Mouse (Mus musculus) CD8-positive naive resting alpha-beta T cell, adult 2 months (primary cell): ENCODE results near the gene Acoxl.

Source experiments
- DNase-seq, 2 experiments: peaks; one replicate each; pipeline ENCODE4 v3.0.0; 2022; ENCODE audit warnings: low read depth in 2 of 2, low spot score in 2 of 2

Acoxl gene

DNA sequence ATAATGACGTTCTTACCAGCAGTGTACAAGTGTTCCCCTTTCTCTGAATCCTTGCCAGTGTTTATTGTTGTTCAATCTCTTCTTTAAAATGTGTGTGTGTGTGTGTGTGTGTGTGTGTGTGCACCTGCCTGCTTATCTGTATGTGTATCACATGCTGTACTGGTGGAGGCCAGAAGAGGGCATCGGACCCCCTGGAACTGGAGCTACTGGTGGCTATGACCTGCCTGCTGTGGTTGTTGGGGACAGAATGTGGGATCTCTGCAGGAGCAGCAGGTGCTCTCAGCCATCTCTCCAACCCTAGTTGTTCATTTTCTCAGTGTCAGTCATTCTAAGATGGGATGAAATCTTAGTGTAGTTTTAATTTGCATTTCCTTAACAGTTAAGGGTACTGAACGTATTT, 98.4 kb downstream of the Acoxl start:
- no peak for DNase-seq

DNA sequence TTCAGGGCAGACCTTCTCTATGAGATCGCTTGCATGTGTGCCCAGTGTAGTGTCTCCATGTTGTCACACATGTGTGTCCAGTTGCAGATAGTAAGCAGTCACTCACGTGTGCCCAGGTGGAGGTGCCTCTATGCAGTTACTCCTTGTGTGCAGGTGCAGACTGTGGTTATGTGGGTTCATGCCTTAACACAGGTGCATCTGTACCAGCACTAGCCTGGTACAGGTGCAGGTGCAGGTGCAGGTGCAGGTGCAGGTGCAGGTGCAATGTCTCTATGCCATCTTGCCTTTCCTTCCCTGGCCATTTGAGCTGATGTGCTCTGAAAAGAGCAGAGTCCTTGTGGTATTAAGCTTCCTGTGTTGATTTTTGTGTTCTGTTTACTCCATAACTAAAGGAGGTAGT, 100.5 kb downstream of the Acoxl start:
- no peak for DNase-seq

GRCm38 (mm10) chr2:127960579-127960978, 121.9 kb downstream of the Acoxl start:
- no peak for DNase-seq

GRCm38 (mm10) chr2:127961154-127961553, 122.5 kb downstream of the Acoxl start:
- no peak for DNase-seq

GRCm38 (mm10) chr2:127961802-127962433, 123.2 kb downstream of the Acoxl start:
- DNase-seq: no peak

- no peak for DNase-seq
Measured at GRCm38 (mm10) chr2:127968944-127969343, 130.3 kb downstream of the Acoxl start.

DNA sequence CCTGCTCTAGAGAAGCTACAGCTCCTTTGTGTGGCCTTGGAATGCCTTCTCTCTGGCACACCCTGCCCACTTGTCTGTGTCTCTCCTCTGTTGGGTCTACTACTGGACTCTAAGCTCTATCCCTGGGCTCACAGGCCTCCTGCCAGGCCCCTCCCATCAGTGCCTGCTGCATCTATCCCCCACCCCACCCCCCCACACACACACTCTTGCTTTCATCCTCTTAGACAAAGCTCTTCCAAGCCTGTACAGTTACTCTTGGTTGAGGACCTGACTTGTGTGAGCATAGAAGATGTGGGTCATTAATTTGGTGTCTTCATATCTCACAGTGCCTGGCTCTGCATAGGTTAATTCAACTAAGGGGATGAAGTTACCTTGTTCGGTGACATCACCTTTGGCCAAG, 137.6 kb downstream of the Acoxl start:
- no peak for DNase-seq

- no peak for DNase-seq
Measured at GRCm38 (mm10) chr2:127978601-127979230, 140.0 kb downstream of the Acoxl start.

- DNase-seq: no peak
Measured at GRCm38 (mm10) chr2:127982610-127983009, 143.9 kb downstream of the Acoxl start.

GRCm38 (mm10) chr2:127983301-127983700, 144.6 kb downstream of the Acoxl start:
- no peak for DNase-seq

- DNase-seq: no peak
Measured at GRCm38 (mm10) chr2:127983981-127984380, 145.3 kb downstream of the Acoxl start.

DNA sequence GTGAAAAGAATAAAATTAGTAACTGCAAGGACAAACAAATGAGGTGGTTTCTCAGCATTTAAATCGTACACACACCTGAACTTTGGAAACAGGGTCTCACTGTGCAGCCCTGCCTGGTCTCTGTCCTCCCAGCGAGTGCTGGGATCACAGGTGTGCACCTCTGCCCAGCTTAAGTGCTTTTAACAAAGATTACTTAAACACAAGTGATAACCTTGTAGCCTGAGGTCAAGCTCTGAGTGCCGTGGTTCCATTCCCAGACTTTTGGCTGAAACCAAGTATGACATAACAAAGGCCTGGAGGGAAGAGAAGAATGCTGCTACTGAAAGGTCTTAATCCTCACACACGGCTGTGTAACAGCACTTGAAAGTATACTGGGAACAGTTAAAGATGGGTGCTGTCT, 149.0 kb downstream of the Acoxl start:
- DNase-seq: no peak

DNA sequence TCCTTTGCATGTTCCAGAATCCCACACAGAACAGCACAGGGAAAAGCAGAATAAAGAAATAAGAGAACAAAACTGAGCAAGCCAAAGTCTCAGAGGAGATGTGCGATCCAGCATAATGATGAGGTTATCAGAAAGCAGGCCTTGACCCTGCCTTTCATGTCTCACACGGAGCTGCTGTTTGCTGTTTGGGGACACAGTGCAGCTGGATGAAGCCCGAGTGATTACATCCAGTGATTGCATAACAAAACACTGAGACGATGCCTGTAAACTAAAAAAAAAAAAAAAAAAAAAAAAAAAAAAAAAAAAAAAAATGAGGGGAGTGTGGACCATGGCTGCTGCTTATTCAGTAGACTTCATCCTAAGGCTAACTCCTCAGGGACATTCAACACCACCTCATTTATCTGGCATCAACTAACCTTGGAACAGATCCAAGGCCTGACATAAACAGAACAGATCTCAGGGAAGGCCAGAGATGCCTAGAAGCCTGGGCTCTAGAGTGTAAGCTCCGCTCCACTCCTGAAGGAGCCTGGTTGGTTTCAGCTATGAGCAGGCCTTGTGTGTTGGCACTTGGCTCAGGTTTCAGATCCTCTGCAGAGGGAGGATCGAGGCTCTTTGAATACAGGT, 152.3 kb downstream of the Acoxl start:
- no peak for DNase-seq

DNA sequence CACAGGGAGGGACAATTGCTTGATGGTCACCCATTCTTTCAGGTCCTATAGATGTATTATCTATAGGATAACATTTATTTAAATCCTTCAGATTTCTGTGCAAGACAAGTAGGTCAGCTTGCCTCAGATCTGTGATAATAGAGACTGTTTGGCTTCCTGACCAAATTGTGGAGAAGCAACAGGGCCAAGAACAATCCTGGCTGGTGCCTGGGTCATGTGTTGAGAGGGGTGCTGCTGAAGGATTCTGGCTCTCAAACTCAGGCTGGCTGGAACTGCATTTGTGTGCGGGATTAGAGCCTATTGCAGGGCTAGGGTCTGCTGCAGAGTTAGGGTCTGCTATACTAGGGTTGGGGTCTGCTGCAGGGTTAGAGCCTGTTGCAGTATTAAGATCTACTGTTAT, 153.0 kb downstream of the Acoxl start:
- DNase-seq: no peak

DNA sequence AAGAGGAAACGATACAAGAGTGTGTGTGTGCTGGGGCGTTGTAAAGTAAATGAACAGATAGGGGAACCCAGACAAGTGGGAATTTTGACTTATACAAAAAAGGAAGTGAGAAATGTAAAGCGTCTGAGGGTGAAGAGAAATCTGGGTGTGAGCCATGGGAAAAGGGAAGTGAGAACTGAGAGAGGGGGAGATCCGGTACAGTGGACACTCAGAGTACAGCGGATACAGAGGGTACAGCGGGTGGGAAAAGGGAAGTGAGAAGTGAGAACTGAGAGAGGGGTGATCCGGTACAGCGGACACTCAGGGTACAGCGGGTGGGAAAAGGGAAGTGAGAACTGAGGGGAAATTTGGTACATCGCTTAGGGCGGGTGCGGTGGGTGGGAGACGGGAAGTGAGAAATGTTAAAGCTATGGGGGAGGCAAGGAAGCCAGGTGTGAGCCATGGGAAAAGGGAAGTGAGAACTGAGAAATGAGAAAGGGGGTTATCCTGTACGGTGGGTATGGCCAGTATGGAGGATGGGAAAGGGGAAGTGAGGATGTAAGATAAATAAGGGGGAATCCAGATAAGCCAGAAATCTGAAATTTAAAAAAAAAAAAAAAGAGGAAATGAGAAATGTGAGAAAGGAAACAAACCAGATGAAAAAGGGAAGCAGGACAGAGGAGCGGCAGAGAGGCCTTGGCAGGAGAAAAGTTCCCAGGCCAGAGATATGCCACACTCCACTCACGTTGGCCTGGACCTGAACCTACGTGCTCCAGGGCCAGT, 170.2 kb downstream of the Acoxl start:
- no peak for DNase-seq

GRCm38 (mm10) chr2:128014613-128015012, 175.9 kb downstream of the Acoxl start:
- no peak for DNase-seq

DNA sequence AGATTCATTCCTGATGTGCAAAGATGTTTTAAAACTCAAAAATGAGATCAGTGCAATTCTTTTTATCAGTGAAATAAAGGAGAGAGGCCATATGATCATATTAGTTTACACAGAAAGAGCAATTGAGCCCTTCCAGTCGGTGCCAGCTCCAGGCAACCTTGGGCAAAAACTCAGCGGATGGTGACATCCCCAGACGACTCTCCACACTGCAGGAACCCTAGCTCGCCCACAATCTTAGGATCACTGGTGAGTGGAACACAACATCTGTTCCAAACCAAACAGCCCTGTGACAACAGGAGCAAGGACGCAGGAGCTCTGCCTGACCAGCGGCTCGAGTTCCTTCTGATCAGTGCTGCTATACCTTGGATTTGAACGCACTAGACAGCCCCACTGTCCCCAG, 176.9 kb downstream of the Acoxl start:
- no peak for DNase-seq

DNA sequence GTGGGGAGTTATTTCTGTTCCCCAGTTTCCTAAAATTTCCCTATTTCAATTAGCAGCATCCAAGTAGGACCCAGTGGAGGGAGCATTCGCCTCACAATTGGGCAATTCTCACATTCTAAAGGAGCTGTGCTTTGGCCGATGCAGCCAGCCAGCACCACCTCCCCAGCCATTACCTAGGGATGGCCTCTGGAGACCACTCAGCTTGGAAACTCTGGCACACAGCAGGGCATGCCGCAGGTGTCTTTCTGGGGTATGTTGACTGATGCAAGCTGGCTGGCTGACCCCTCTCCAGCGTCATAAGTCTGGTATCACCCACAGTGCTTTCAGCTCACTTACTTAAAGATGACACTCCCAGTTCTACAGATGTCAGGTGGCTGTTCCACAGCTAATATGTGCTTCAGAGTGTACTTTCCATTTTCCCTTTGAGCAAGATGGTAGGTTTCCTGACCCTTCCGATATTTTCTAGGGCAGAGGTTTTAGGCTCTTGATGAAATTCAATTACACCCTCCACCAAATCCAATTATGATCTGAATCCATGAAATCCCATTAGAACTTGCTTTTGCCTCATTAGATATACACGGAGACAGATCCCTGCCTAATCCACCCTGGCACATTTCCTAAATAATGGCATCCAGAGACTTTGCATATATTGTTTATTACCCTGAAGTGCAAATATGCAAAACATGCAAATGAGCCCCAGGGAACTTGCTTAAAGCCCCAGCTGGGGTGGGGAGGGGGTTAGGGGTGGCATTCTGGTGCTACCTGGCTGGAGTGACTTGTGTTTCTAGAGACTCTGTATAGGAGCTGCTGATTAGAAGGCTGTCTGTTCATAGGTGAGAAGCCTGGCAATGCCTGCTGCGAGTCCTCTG, 181.6 kb downstream of the Acoxl start:
- DNase-seq: no peak

DNA sequence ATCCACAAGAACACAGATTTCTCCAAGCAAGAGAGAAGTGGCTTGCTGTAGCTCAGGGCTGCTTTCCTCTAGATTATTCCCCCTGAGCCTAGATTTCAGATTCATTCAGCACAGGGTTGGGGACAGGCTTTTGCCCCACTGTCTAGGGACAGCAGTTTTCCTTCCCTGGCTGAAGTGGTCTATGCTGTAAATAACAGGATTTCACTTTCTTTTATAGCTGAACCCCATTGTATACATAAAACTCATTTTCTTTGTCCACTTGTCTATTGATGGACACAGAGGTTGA, 182.2 kb downstream of the Acoxl start:
- DNase-seq: no peak

- DNase-seq: no peak
Measured at GRCm38 (mm10) chr2:128023855-128024254, 185.2 kb downstream of the Acoxl start.

- DNase-seq: peak; percentile 12 to 28
Measured at GRCm38 (mm10) chr2:128027696-128028095, 189.0 kb downstream of the Acoxl start.
